Mouse (Mus musculus) testis, adult 2 months (tissue): ENCODE measurements at regions not wholly inside any gene's neighbourhood (a gene's known extent, or its start where the extent isn't known, plus 50 kb on each side); places are given as distances from the start of the nearest gene placed in this dataset.
"Not testable (repeated sequence)": the region's sequence is repeated elsewhere in the genome, so short reads cannot be mapped to it uniquely, and the experiment has no call there.

Experiments used
- H3K27ac ChIP-seq: fragments of 200-500 bp; 2 replicates; pipeline ENCODE4 v1.5.1; 2012; ENCODE audit warnings: low read depth, low read length; ENCODE audit not compliant: control insufficient read depth, insufficient read depth
- H3K27me3 ChIP-seq: fragments of 200-500 bp; 2 replicates; pipeline ENCODE4 v1.6.1; 2012; ENCODE audit warnings: mild to moderate bottlenecking, low read length, moderate library complexity; ENCODE audit not compliant: control insufficient read depth, insufficient read depth
- H3K36me3 ChIP-seq: fragments of 200-500 bp; 2 replicates; pipeline ENCODE4 v1.6.1; 2012; ENCODE audit warnings: mild to moderate bottlenecking, low read length; ENCODE audit not compliant: control insufficient read depth, insufficient read depth
- H3K4me1 ChIP-seq: fragments of 200-500 bp; 2 replicates; pipeline ENCODE4 v1.6.1; 2012; ENCODE audit warnings: low read length; ENCODE audit not compliant: control insufficient read depth, insufficient read depth
- H3K4me3 ChIP-seq: fragments of 200-500 bp; 2 replicates; pipeline ENCODE4 v1.5.1; 2012; ENCODE audit warnings: low read depth, mild to moderate bottlenecking, low read length, moderate library complexity, mixed read lengths; ENCODE audit not compliant: control insufficient read depth
- CTCF ChIP-seq: fragments of 200-500 bp; IDR thresholded peaks from 2 replicates; pipeline ENCODE4 v1.5.1; 2012; ENCODE audit warnings: low read depth, mild to moderate bottlenecking, inconsistent platforms, low read length, moderate library complexity; ENCODE audit not compliant: control insufficient read depth, insufficient read depth, insufficient replicate concordance
- POLR2A ChIP-seq: fragments of 200-500 bp; IDR thresholded peaks from 2 replicates; pipeline ENCODE4 v1.6.1; 2012; ENCODE audit warnings: low read depth, mild to moderate bottlenecking, inconsistent platforms, low read length, moderate library complexity; ENCODE audit not compliant: control insufficient read depth

GRCm38 (mm10) chr2:129918141-129918790 is 93.9 kb upstream of the Tgm3 start:
- H3K27me3 ChIP-seq = no peaks in the 10 kb centered on the region
- no peaks in the 10 kb centered on the region for H3K4me1 ChIP-seq
- H3K4me3 ChIP-seq = no peak overlapping the region
- no peaks in the 10 kb centered on the region for H3K36me3 ChIP-seq
- no peak overlapping the region for H3K27ac ChIP-seq
- TF ChIP-seq CTCF (no peak), POLR2A (no peak)

GRCm38 (mm10) chr2:129919551-129919950 is 92.6 kb upstream of the Tgm3 start:
- Histone ChIP-seq H3K27me3 (no peaks in the 10 kb centered on the region), H3K36me3 (no peaks in the 10 kb centered on the region), H3K4me3 (no peak overlapping the region), H3K27ac (no peak overlapping the region), H3K4me1 (no peaks in the 10 kb centered on the region)
- no peak for TF ChIP-seq POLR2A
- no peak for TF ChIP-seq CTCF

GRCm38 (mm10) chr2:129927218-129927617 is 84.9 kb upstream of the Tgm3 start:
- Histone ChIP-seq H3K36me3 (no peaks in the 10 kb centered on the region), H3K4me1 (no peaks in the 10 kb centered on the region), H3K27ac (no peak overlapping the region), H3K4me3 (no peak overlapping the region), H3K27me3 (no peaks in the 10 kb centered on the region)
- TF ChIP-seq POLR2A (no peak), CTCF (no peak)

GRCm38 (mm10) chr2:129933578-129933977 is 78.6 kb upstream of the Tgm3 start:
- Histone ChIP-seq H3K27ac (no peak overlapping the region), H3K4me1 (no peaks in the 10 kb centered on the region), H3K36me3 (no peaks in the 10 kb centered on the region), H3K4me3 (no peak overlapping the region), H3K27me3 (no peaks in the 10 kb centered on the region)
- TF ChIP-seq POLR2A = no peak
- no peak for TF ChIP-seq CTCF

GRCm38 (mm10) chr2:129942824-129943223 is 69.3 kb upstream of the Tgm3 start:
- TF ChIP-seq CTCF = no peak
- TF ChIP-seq POLR2A = no peak
- Histone ChIP-seq H3K36me3 (no peaks in the 10 kb centered on the region), H3K4me3 (no peak overlapping the region), H3K4me1 (no peaks in the 10 kb centered on the region), H3K27me3 (no peaks in the 10 kb centered on the region), H3K27ac (no peak overlapping the region)

- no peak overlapping the region for H3K27ac ChIP-seq
These were observed 64.1 kb upstream of the Tgm3 start for GRCm38 (mm10) chr2:129947847-129948553.

GRCm38 (mm10) chr2:129949786-129950185 is 62.4 kb upstream of the Tgm3 start:
- H3K4me1 ChIP-seq, H3K27ac ChIP-seq, H3K4me3 ChIP-seq, H3K27me3 ChIP-seq, H3K36me3 ChIP-seq: not testable (repeated sequence)

More at GRCm38 (mm10) chr2:129947847-129948553, 64.1 kb upstream of the Tgm3 start:
- TF ChIP-seq POLR2A (no peak), CTCF (no peak)
- no peaks in the 10 kb centered on the region for H3K36me3 ChIP-seq
- no peaks in the 10 kb centered on the region for H3K4me1 ChIP-seq
- H3K4me3 ChIP-seq = no peak overlapping the region
- no peaks in the 10 kb centered on the region for H3K27me3 ChIP-seq
